Mouse (Mus musculus) heart, embryonic 14.5 days (tissue): ENCODE measurements around the gene Mrpl39. TPM values are rescaled to one million over a fixed set of nuclear protein-coding genes. Genes with fewer than 3 reads are reported as not detected.
A peak's percentile ranks its signal among the peaks of the same experiment; 100 is the strongest.

Source experiments
- ATAC-seq: fragments of 200-750 bp; cut with Nextera tagmentation; 2 replicates; pipeline ENCODE4 v1.8.0; 2017; ENCODE audit warnings: low read depth, moderate TSS enrichment; ENCODE audit not compliant: insufficient number of reproducible peaks, insufficient read depth, low FRiP score
- H3K27ac ChIP-seq, 2 experiments: fragments of 200-500 bp in 1 of 2; fragments of 300-500 bp in 1 of 2; sonication (generic) in 1 of 2; replicated peaks in 1 of 2; 2 replicates each; pipeline ENCODE4 v1.5.1; 2012 to 2014; ENCODE audit warnings: low read depth in 2 of 2, low read length in 2 of 2, control low read depth in 1 of 2, mild to moderate bottlenecking in 1 of 2, mixed read lengths in 1 of 2; ENCODE audit not compliant: control insufficient read depth in 1 of 2, insufficient read depth in 1 of 2
- H3K27me3 ChIP-seq: fragments of 300-500 bp; sonication (generic); 2 replicates; pipeline ENCODE4 v1.6.1; 2014; ENCODE audit warnings: mild to moderate bottlenecking, low read length, control low read depth; ENCODE audit not compliant: control insufficient read depth, insufficient read depth
- H3K36me3 ChIP-seq: fragments of 300-500 bp; sonication (generic); 2 replicates; pipeline ENCODE4 v1.6.1; 2014; ENCODE audit warnings: mild to moderate bottlenecking, control low read depth, low read length, mixed read lengths; ENCODE audit not compliant: control insufficient read depth, insufficient read depth
- H3K4me1 ChIP-seq, 2 experiments: fragments of 200-500 bp in 1 of 2; fragments of 300-500 bp in 1 of 2; sonication (generic) in 1 of 2; 2 replicates each; pipeline ENCODE4 v1.6.1; 2012 to 2014; ENCODE audit warnings: low read length in 2 of 2, control low read depth in 1 of 2, mixed read lengths in 1 of 2; ENCODE audit not compliant: control insufficient read depth in 2 of 2, insufficient read depth in 2 of 2
- H3K4me2 ChIP-seq: fragments of 300-500 bp; sonication (generic); 2 replicates; pipeline ENCODE4 v1.6.1; 2014; ENCODE audit warnings: mild to moderate bottlenecking, low read length
- H3K4me3 ChIP-seq, 2 experiments: fragments of 200-500 bp in 1 of 2; fragments of 300-500 bp in 1 of 2; sonication (generic) in 1 of 2; 2 replicates each; pipeline ENCODE4 v1.5.1; 2012 to 2014; ENCODE audit warnings: low read length in 2 of 2, mild to moderate bottlenecking in 2 of 2, control low read depth in 1 of 2, low read depth in 1 of 2, moderate library complexity in 1 of 2; ENCODE audit not compliant: control insufficient read depth in 1 of 2, insufficient read depth in 1 of 2
- H3K9ac ChIP-seq: fragments of 300-500 bp; sonication (generic); 2 replicates; pipeline ENCODE4 v1.6.1; 2014; ENCODE audit warnings: mild to moderate bottlenecking, low read length
- H3K9me3 ChIP-seq: fragments of 300-500 bp; sonication (generic); 2 replicates; pipeline ENCODE4 v1.6.1; 2016; ENCODE audit warnings: low read length, control low read depth; ENCODE audit not compliant: control insufficient read depth
- WGBS: fragments of 180-500 bp; shearing (Covaris S2); extraction: QIAGEN DNeasy Blood & Tissue Kit; methylation state at CpG from one replicate; pipeline ENCODE4 v1.1.7; 2014; 5-methylcytosine and 5-hydroxymethylcytosine counted together
- polyA plus RNA-seq: library from polyadenylated mRNA; unstranded; fragments of >200 nt; fragmentation: Nextera tagmentation; extraction: Ambion mirVana; gene quantifications from 2 replicates; pipeline ENCODE4 v1.2.1, GENCODE M21; 2014

Gene Mrpl39
- polyA plus RNA-seq, 1 experiment from 2014 or later, result 54.5 TPM

GRCm38 (mm10) chr16:84713156-84713555, 22.4 kb downstream of the Mrpl39 start:
- no peaks in the 10 kb centered on the region for H3K9me3 ChIP-seq
- no peak overlapping the region for H3K27ac ChIP-seq
- no peaks in the 10 kb centered on the region for H3K27me3 ChIP-seq
- no peak overlapping the region for H3K4me3 ChIP-seq
- H3K36me3 ChIP-seq, result peaks cover 3% of the 10 kb centered on the region; the same call in 1 of the 2 replicates
- no peak overlapping the region for H3K9ac ChIP-seq
- H3K4me2 ChIP-seq, result no peak overlapping the region
- H3K4me1 ChIP-seq, result no peaks in the 10 kb centered on the region
- no peak for ATAC-seq
- WGBS, result 78% methylated on average over 4 of the region's 4 CpGs

DNA sequence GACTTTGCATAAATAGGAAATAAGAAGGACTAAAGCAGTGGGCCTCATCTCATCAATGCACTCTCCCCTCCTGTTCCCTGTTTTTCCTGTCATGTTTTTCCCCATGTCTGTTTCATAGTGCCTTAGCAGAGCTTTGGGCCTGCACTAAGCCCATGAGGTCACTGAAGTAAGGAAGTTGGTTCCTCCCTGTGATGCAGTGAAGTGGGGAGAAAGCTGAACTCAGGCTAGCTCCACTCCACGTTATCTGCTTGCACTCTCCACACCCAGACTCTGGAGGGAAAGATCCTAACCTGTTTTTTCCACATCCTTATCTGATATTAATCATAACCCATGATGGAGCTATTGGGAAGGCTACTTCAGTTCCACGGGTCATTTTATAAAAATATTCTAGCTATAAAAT, 26.9 kb downstream of the Mrpl39 start:
- Histone ChIP-seq H3K4me3 (no peak overlapping the region), H3K36me3 (no peaks in the 10 kb centered on the region), H3K4me1 (no peaks in the 10 kb centered on the region), H3K9me3 (no peaks in the 10 kb centered on the region), H3K9ac (no peak overlapping the region), H3K4me2 (no peak overlapping the region), H3K27me3 (peaks cover 9% of the 10 kb centered on the region), H3K27ac (no peak overlapping the region)
- ATAC-seq, result no peak
- 57% methylated on average over 2 of the region's 2 CpGs for WGBS

GRCm38 (mm10) chr16:84707802-84708201, 27.7 kb downstream of the Mrpl39 start:
- Histone ChIP-seq H3K9me3 (no peaks in the 10 kb centered on the region), H3K9ac (no peak overlapping the region), H3K4me1 (no peaks in the 10 kb centered on the region), H3K27ac (no peak overlapping the region), H3K4me2 (no peak overlapping the region), H3K4me3 (no peak overlapping the region), H3K36me3 (no peaks in the 10 kb centered on the region), H3K27me3 (peaks cover 9% of the 10 kb centered on the region)
- 62% methylated on average over 4 of the region's 4 CpGs for WGBS
- ATAC-seq, result no peak

- H3K36me3 ChIP-seq, result no peaks in the 10 kb centered on the region
- 79% methylated on average over 6 of the region's 6 CpGs for whole genome bisulfite sequencing
- no peaks in the 10 kb centered on the region for H3K9me3 ChIP-seq
- no peak overlapping the region for H3K4me3 ChIP-seq
- no peak overlapping the region for H3K27ac ChIP-seq
- H3K9ac ChIP-seq, result no peak overlapping the region
- peaks cover 9% of the 10 kb centered on the region for H3K27me3 ChIP-seq
- no peak for ATAC-seq
- H3K4me1 ChIP-seq, result 0 out of 4 replicates have a peak, but pooled peaks cover 0 to 2% of the 10 kb centered on the region in 2 experiments
- no peak overlapping the region for H3K4me2 ChIP-seq
Measured at GRCm38 (mm10) chr16:84706571-84706970, 29.0 kb downstream of the Mrpl39 start.

DNA sequence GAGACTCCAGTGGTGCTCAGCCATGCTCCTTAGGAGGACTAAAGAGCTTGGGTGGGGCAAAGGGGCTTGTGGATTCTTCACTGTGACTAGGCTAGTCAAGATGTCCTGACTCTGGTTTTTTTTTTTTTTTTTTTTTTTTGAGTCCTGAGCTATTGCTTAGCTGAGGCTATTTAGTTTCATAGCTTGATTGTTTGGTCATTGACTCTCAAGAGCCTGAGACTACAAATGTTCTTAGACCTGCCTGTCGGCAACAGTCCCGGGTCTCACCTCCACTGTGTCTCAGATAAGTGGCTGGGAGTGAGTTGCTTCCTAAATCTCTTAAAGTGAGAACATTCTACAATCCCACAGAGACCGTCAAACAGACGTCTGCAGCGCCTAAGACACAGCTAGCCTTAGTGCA, 30.0 kb downstream of the Mrpl39 start:
- 44% methylated on average over 5 of the region's 5 CpGs for WGBS
- Histone ChIP-seq H3K9me3 (no peaks in the 10 kb centered on the region), H3K27ac (no peak overlapping the region), H3K27me3 (peaks cover 9% of the 10 kb centered on the region), H3K4me2 (no peak overlapping the region), H3K36me3 (no peaks in the 10 kb centered on the region), H3K4me1 (0 out of 4 replicates have a peak, but pooled peaks cover 0 to 2% of the 10 kb centered on the region in 2 experiments), H3K4me3 (no peak overlapping the region), H3K9ac (no peak overlapping the region)
- no peak for ATAC-seq

GRCm38 (mm10) chr16:84704661-84705240, 30.8 kb downstream of the Mrpl39 start:
- WGBS, result 51% methylated on average over 8 of the region's 8 CpGs
- peaks cover 9% of the 10 kb centered on the region for H3K27me3 ChIP-seq
- no peak overlapping the region for H3K4me2 ChIP-seq
- H3K4me3 ChIP-seq, result no peak overlapping the region
- no peaks in the 10 kb centered on the region for H3K36me3 ChIP-seq
- no peak overlapping the region for H3K27ac ChIP-seq
- 0 out of 4 replicates have a peak, but pooled peaks cover 0 to 2% of the 10 kb centered on the region in 2 experiments for H3K4me1 ChIP-seq
- no peak for ATAC-seq
- H3K9me3 ChIP-seq, result no peaks in the 10 kb centered on the region
- H3K9ac ChIP-seq, result no peak overlapping the region

- peak overlapping the region; percentile 98 for H3K4me2 ChIP-seq
- peak overlapping the region in 1 of 2 experiments; percentile 74; a peak in 3 of 4 replicates for H3K4me3 ChIP-seq
- H3K9ac ChIP-seq, result peak overlapping the region; percentile 77
- WGBS, result 69% methylated on average over 13 of the region's 13 CpGs
- H3K4me1 ChIP-seq, result 0 out of 4 replicates have a peak, but pooled peaks cover 0 to 2% of the 10 kb centered on the region in 2 experiments
- no peaks in the 10 kb centered on the region for H3K36me3 ChIP-seq
- H3K27ac ChIP-seq, result no peak overlapping the region
- no peaks in the 10 kb centered on the region for H3K9me3 ChIP-seq
- H3K27me3 ChIP-seq, result peaks cover 9% of the 10 kb centered on the region
- no peak for ATAC-seq
Measured at GRCm38 (mm10) chr16:84703769-84704660, 31.5 kb downstream of the Mrpl39 start.
